Mouse (Mus musculus) myocyte (in vitro differentiated cells): ENCODE measurements around the gene Emc1.

Experiments used
- E2F4 ChIP-seq: IDR thresholded peaks from one replicate; pipeline ENCODE4 v1.6.1; 2011; ENCODE audit warnings: mild to moderate bottlenecking, control low read depth, moderate library complexity; ENCODE audit not compliant: insufficient read depth
- MAX ChIP-seq: IDR thresholded peaks from one replicate; pipeline ENCODE4 v1.6.1; 2011; ENCODE audit warnings: low read depth, mild to moderate bottlenecking, control low read depth
- POLR2A ChIP-seq: IDR thresholded peaks from one replicate; pipeline ENCODE4 v1.6.1; 2011; ENCODE audit warnings: low read depth, mild to moderate bottlenecking, control low read depth, moderate library complexity; ENCODE audit not compliant: insufficient read length
- POLR2AphosphoS2 ChIP-seq: IDR thresholded peaks from one replicate; pipeline ENCODE4 v1.6.1; 2011; ENCODE audit warnings: low read depth, control low read depth; ENCODE audit not compliant: insufficient read length
- REST ChIP-seq: IDR thresholded peaks from one replicate; pipeline ENCODE4 v1.6.1; 2011; ENCODE audit warnings: mild to moderate bottlenecking, control low read depth, moderate library complexity; ENCODE audit not compliant: insufficient read depth, insufficient read length
- SRF ChIP-seq: IDR thresholded peaks from one replicate; pipeline ENCODE4 v1.6.1; 2011; ENCODE audit warnings: low read depth; ENCODE audit not compliant: control insufficient read depth, insufficient read length
- USF1 ChIP-seq: IDR thresholded peaks from one replicate; pipeline ENCODE4 v1.6.1; 2011; ENCODE audit warnings: low read depth, mild to moderate bottlenecking, control low read depth, moderate library complexity

DNA sequence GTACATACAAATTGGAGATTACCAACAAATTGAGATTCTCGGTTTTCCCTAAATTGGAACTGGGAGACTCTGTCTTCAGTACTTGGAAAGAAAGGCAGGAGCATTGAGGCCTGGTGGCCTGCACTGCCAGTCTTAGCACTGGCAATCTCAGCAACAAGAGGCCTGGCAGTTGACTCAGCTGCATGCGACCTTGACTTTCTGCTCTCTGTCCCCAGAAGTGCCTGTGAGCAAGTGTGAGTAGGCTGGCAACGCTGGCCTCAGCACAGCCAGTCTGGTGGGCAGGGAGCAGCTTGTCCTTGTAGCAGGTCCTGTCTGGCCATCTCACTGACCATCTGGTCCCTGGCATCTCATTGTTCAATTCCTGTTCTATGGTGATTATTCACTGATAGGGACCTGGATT lies 59.0 kb downstream of the Emc1 start:
- TF ChIP-seq POLR2AphosphoS2 (no peak), POLR2A (no peak), MAX (no peak), E2F4 (no peak), USF1 (no peak), REST (no peak), SRF (no peak)
